Mouse (Mus musculus) thymus, postnatal 0 days (tissue): ENCODE measurements around the gene Bdh1. TPM values are rescaled to one million over a fixed set of nuclear protein-coding genes. Genes with fewer than 3 reads are reported as not detected.

ENCODE experiments used
- DNase-seq: peaks from one replicate; pipeline ENCODE4 v3.0.0-alpha.2; 2015; ENCODE audit warnings: low spot score
- polyA plus RNA-seq: library from polyadenylated mRNA; unstranded; fragments of >200 nt; fragmentation: Nextera tagmentation; extraction: Ambion mirVana; gene quantifications from 2 replicates; pipeline ENCODE4 v1.2.1, GENCODE M21; 2015

Gene Bdh1
- polyA plus RNA-seq, 1 experiment from 2014 or later = 78.6 TPM

DNA sequence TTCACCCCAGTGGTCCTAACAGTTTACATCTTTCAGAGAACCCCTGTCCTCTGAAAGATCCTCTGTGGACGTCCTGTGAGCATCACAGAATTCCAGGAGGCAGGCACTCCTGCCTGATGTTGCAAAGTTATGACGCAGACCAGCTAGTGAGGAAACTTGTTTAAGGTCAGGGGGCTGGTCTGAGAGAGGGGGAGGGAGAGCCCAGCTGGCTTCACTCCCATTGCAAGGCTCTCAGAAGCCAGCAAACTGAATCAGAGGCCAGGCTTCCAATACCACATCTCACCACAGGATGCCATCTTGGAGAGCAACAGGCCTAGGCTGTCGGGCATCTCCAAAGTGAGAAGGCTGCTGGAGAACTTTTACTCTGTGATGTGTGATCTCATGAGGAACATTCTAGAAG, 78.5 kb downstream of the Bdh1 start:
- no peak for DNase-seq

DNA sequence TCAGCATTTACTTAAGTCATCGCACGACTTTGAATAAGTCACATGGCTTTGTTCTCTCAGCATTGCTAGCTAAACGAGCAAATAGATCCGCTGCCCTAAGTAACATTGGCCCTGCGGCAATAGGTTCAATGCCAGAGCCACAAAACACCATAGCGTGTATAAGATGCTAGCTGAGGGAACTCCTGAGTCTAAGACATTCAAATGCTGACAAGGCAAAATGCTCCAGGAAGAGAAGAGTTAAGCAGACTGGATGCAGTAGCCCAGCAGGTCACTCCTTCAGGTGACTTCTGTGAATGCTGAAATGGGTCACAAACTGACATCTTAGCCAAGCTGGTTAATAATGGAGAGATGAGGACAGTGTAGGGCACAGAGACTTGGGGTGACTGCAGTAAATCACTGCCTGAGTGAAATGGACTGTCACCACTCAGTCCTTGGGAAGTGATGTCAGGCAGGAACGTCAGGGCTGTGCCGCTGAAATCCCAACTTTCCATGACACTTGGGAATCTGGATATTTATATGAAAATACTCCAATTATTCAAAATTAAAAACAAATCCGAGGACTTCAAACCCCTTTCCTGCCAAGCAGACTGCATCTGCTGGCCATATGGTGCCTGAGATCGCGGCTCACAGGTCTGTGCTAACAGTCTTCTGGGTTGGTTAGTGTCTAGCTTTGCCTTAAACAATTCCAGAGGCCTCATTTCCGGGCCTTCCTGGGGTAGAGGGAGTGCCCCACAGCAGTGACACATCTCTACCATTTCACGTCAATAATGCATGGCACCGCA, 79.1 kb downstream of the Bdh1 start:
- no peak for DNase-seq

DNA sequence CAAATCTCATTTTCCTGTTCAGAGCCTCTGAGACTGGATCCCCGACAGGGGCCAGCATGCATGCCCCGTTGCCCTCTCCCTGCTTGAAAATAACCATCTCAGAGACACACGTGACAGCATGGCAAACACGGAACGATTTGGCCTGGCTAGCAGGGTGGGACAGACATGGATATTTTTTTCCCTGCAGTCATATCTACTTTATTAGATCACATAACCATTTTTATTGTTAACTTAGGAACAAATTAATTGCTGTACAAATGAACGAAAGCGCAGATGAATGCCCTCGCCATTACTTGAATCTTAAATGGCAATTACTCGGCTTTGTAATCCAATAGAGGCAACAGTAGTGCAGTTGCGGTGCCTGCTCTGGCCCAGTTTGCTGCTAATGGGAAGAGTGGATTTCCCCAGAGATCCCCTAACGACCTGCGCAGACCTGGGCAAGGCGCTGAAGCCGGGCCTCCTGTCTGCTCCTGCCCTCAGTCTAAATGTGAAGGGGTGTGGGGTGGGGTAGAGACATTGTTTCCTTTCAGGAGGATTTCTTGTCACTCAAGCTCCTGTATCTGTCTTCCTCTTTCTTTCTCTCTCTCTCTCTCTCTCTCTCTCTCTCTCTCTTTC, 79.8 kb downstream of the Bdh1 start:
- no peak for DNase-seq

DNA sequence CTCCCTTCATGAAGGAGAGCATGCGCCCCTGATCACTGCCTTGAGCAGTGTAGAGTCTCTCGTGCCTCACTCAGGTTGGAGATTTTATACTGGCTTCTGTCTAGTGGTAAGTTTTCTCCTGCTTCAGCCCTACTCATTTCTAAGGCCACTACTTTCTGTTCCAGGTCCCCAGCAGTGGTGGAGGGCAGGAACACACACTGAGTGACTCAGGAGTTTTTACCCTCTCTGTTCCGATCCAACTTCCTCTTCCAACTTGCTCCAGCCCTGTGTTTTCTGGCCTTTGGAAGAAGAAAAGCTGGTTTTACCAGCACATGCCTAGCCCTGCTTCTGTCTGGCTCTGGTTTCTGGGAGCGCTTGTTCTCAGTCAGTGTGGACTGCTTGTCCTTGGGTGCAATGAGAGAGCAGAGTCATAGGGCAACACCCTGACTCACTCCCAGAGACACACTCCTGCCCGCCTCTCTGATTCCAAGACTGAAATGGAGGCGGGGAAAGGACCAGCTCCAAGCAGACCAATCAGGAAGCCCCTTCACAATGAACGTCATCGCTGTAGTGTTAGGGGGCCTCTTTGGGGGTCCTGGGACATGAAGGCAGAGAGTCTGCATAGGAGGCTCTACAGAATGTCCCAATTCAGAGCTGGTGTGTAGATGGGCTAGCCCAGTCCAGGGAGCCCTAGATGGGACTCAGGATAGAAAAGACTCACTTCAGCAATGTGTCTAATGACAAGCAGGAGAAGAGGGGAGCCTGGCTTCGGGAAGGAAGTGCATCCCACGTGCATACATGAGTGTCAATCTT, 84.8 kb downstream of the Bdh1 start:
- DNase-seq = no peak

DNA sequence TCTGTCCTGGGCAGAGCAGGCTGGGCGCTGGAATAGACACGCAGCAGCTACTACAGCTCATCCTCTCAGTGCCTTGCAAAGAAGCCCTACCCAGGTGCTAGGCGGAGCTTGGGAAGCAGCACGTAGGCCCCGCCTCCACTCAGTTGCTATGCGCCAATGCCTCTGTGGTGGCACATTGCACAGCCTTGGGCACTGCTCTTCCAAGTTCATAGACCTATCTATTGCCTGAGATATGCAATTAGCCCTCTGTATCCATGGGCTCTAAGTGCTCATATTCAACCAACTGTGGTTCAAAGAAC, 85.3 kb downstream of the Bdh1 start:
- DNase-seq = peak; percentile 55

DNA sequence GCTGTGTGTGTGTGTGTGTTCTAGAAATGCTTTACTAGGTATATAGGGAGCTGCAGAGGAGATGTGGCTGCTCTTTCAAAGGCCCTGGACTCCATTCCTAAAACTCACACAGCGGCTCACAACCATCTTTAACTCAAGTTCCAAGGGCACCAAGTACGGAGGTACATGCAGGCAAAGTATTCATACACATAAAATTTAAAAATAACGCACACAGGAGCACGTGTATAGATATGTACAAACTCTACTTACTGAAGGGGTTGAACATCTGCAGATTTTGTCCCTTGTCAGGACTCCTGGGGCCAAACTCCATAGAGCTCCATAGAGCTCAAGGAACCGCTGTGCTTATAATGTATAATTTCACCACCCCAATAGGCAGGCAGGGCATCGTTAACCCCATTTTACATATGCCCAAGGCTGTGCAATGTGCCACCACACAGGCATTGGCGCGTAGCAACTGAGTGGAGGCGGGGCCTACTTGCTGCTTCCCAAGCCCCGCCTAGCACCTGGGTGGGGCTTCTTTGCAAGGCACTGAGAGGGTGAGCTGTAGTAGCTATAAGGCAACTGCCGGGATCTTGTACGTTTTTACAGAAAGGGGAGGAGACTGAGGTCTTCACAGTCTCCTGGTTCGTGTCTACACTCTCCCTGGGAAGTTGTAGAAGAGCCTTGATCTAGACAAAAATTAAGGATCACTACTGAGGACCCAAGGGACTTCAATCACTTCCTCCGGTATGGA, 85.9 kb downstream of the Bdh1 start:
- DNase-seq = peak; percentile 71

Other genes with a start within 250 kb of the Bdh1 start
- 15.2 and 16.2 TPM in 2 replicates for gene Acap2, start 221.0 kb upstream of the Bdh1 start, polyA plus RNA-seq
- gene Ppp1r2, start 147.0 kb upstream of the Bdh1 start, polyA plus RNA-seq = 83.2 and 86.9 TPM in 2 replicates
- 6.6 and 8.3 TPM in 2 replicates for gene Apod, start 107.5 kb upstream of the Bdh1 start, polyA plus RNA-seq
- 14.7 and 17.8 TPM in 2 replicates for gene Dlg1, start 241.2 kb downstream of the Bdh1 start, polyA plus RNA-seq